Mouse (Mus musculus) forebrain, embryonic 12.5 days (tissue): Measurements from ENCODE around the gene Pbxip1. TPM values are rescaled to one million over a fixed set of nuclear protein-coding genes. Genes with fewer than 3 reads are reported as not detected.

ENCODE experiments used
- ATAC-seq: fragments of 200-750 bp; cut with Nextera tagmentation; 2 replicates; pipeline ENCODE4 v1.8.0; 2017; ENCODE audit warnings: moderate TSS enrichment; ENCODE audit not compliant: low FRiP score
- H3K27ac ChIP-seq: fragments of 300-500 bp; sonication (generic); 2 replicates; pipeline ENCODE4 v1.5.1; 2016; ENCODE audit warnings: mild to moderate bottlenecking
- H3K27me3 ChIP-seq: fragments of 300-500 bp; sonication (generic); 2 replicates; pipeline ENCODE4 v1.6.1; 2016; ENCODE audit warnings: mild to moderate bottlenecking
- H3K36me3 ChIP-seq: fragments of 300-500 bp; sonication (generic); replicated peaks from 2 replicates; pipeline ENCODE4 v1.6.1; 2016; ENCODE audit warnings: mild to moderate bottlenecking
- H3K4me1 ChIP-seq: fragments of 300-500 bp; sonication (generic); 2 replicates; pipeline ENCODE4 v1.6.1; 2016
- H3K4me2 ChIP-seq: fragments of 300-500 bp; sonication (generic); 2 replicates; pipeline ENCODE4 v1.6.1; 2016; ENCODE audit warnings: mild to moderate bottlenecking, moderate library complexity
- H3K4me3 ChIP-seq: fragments of 300-500 bp; sonication (generic); replicated peaks from 2 replicates; pipeline ENCODE4 v1.5.1; 2016; ENCODE audit warnings: mild to moderate bottlenecking
- H3K9ac ChIP-seq: fragments of 300-500 bp; sonication (generic); 2 replicates; pipeline ENCODE4 v1.6.1; 2016; ENCODE audit warnings: mild to moderate bottlenecking
- H3K9me3 ChIP-seq: fragments of 300-500 bp; sonication (generic); 2 replicates; pipeline ENCODE4 v1.6.1; 2016
- WGBS: fragments of 180-500 bp; shearing (Covaris S2); methylation state at CpG from one replicate; pipeline ENCODE4 v1.1.7; 2016; 5-methylcytosine and 5-hydroxymethylcytosine counted together
- polyA plus RNA-seq: library from polyadenylated mRNA; unstranded; fragments of >200 nt; fragmentation: Nextera tagmentation; extraction: Ambion mirVana; gene quantifications from 2 replicates; pipeline ENCODE4 v1.2.1, GENCODE M21; 2016

Pbxip1 gene
- polyA plus RNA-seq, 1 experiment from 2014 or later = 14.4 TPM

DNA sequence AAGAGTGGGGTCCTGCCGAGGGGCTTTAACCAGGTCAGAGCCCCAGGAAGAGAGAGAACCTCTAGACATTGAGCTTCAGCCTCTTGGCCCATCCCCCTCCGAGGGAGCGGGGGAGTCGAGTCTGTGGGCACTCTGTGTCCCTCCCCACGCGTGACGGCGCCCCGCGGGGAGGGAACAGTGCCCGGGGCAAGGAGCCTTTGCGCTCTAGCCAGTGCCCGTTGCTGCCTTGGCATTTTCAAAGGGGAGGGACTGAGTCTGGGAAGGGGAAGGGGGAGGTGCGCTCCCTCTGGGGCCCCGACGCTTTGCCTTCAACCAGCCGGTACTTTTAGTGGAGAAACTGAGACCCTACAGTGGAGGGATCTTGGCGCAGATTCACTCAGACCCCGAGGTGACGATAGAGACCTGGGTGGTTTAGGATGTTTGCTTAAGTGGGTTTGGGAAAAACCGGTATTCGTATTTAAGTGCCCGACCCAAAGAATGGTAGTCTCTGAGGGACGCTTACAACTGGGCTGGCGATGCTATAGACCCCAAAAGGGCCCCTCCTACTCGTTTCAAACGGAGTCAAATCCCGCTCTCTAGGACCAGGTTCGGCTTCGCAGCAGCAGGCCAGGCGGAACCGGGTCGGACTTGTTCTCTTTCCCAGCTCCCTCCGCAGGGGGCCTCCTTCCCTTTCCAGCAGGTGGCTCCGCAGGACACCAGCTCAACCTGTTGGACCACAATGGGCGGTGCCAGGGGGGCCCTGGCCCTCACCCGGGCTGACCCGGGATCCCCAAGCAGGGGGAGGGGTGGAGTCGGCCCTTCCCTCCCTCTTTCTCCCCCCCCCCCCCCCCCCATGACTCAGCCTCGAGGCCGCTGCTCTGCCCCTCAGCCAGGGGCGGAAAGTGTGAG lies 42.3 kb upstream of the Pbxip1 start, which contains the start of gene Zbtb7b:
TSS of gene Zbtb7b (minus strand) at position 771 of the 888 bp plus-strand sequence.
- H3K4me1 ChIP-seq = peaks cover 63% of the 10 kb centered on the region
- H3K4me3 ChIP-seq = peak within 1 kb of the TSS; percentile 50
- H3K27me3 ChIP-seq = peaks cover 50% of the 10 kb centered on the region
- peak within 1 kb of the TSS; percentile 97 for H3K4me2 ChIP-seq
- peak within 1 kb of the TSS; percentile 74 for H3K27ac ChIP-seq
- H3K36me3 ChIP-seq = no peaks in the 10 kb centered on the region
- WGBS = under 1% methylated on average over 37 of the region's 42 CpGs
- peak within 1 kb of the TSS; percentile 61 for H3K9ac ChIP-seq
- H3K9me3 ChIP-seq = no peaks in the 10 kb centered on the region
- ATAC-seq = peak; percentile 52

DNA sequence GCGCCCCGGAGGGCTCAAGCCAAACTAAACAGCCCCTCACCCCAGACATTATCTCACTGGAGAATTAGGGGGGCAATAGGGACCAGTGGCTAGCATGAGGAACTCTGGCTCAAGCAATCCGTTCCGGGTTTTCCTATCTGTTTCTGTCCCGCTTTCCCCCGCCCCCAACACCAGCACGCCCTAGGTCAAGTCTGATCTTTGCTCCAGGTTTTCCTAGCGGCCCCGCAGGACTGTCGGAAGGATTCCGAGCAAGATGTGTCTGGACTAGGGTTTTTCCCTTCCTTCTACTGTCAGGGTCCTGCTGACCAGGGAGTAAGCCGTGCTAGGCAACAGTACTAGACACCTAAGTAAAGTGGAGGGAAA lies 41.6 kb upstream of the Pbxip1 start:
- Histone ChIP-seq H3K9me3 (no peaks in the 10 kb centered on the region), H3K27ac (0 out of 2 replicates have a peak overlapping the region, but pooled peaks have one; percentile 74), H3K9ac (peak overlapping the region; percentile 61), H3K4me3 (peak overlapping the region; percentile 50), H3K4me2 (peak overlapping the region; percentile 97), H3K4me1 (peaks cover 63% of the 10 kb centered on the region), H3K36me3 (0 out of 2 replicates have a peak, but pooled peaks cover 4% of the 10 kb centered on the region), H3K27me3 (peaks cover 44% of the 10 kb centered on the region)
- under 1% methylated on average over 11 of the region's 12 CpGs for WGBS
- ATAC-seq = 0 out of 2 replicates have a peak, but pooled peaks have one; percentile 0

DNA sequence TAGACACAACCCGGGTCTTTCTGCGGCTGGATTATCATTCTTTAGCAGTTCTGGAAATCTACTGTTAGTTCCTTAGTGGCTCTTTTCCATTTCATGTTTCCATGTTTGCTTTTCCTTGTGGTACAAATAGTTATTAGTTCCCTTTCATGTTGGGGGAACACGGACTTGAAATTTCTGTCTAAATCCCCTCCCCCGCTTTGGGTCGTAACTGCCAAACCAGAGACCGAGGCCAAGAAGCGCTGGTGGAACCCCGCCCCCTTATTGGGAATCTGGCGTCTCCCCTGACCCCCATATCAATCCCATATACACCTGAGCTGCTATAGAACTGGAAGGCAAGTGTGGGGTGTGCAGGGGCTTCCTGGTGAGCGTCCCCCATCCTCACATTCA lies 41.1 kb upstream of the Pbxip1 start:
- peak overlapping the region; percentile 50 for H3K4me3 ChIP-seq
- WGBS = 2% methylated on average over 10 of the region's 10 CpGs
- H3K27ac ChIP-seq = no peak overlapping the region
- peaks cover 39% of the 10 kb centered on the region for H3K27me3 ChIP-seq
- ATAC-seq = no peak
- 0 out of 2 replicates have a peak, but pooled peaks cover 4% of the 10 kb centered on the region for H3K36me3 ChIP-seq
- no peaks in the 10 kb centered on the region for H3K9me3 ChIP-seq
- H3K4me2 ChIP-seq = peak overlapping the region; percentile 97
- peak overlapping the region; percentile 61; the same call in 1 of the 2 replicates for H3K9ac ChIP-seq
- peaks cover 60% of the 10 kb centered on the region for H3K4me1 ChIP-seq

DNA sequence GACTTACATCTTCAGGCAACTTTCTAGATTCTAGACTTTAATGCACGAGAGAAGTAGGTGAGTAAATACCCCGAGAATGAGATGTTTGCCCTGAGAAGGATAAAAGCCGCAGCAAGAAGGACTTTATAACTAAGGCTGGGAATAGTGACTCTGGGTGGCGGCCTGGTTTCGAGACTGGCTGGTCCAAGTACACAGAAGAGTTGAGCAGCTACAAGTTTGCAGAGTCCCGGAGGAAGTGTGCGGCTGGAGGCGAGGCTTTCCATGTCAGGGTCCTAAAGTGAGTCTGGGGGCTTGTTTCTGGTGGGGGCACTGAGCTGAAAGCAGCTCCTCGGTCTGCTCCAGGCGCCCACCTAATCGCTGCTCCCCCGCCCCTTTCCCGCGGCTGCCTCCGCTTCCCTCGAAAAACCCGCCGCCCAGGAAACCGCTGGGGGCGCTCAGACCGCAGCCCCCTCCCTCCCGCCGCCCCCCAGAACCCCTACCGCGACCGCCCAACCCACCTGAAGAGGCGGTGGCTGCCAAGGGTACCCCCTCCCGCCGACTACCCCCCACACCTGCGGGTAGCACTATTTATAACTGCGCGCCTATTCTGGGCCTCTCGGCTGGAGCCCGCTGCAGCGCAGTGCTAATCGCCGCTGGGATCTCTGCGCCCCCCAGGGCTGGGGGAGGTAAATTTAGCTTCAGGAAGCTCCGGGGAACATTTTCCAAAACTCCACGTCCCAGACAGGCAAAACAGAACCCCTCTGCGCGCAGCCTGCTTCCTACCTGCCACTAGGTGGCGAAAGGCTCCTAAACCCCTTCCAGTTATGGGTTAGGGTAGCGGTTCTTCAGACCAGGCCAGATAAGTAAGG lies 40.5 kb upstream of the Pbxip1 start:
- H3K36me3 ChIP-seq = 0 out of 2 replicates have a peak, but pooled peaks cover 4% of the 10 kb centered on the region
- under 1% methylated on average over 44 of the region's 44 CpGs for WGBS
- peaks cover 54% of the 10 kb centered on the region for H3K4me1 ChIP-seq
- peak overlapping the region; percentile 97 for H3K4me2 ChIP-seq
- H3K9me3 ChIP-seq = no peaks in the 10 kb centered on the region
- ATAC-seq = no peak
- peak overlapping the region; percentile 50 for H3K4me3 ChIP-seq
- H3K27me3 ChIP-seq = peaks cover 33% of the 10 kb centered on the region
- peak overlapping the region; percentile 61 for H3K9ac ChIP-seq
- no peak overlapping the region for H3K27ac ChIP-seq

DNA sequence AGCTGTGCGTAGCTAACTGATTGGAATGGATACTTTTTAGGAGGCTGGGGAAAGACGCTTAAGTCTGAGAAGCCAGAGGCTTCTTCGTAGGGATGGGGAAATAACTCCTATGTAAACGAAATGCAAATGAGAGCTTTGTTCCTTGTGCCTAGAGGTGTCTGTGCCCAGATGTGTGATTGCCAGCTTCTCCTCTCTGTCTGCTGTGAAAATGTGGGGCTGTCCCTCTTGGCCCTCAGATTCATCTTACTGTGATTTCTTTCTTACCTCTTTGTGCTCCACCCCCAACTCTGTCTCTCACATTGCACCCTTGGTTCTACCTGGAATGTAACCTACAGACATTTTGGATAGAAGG lies 39.9 kb upstream of the Pbxip1 start:
- Histone ChIP-seq H3K4me2 (peak overlapping the region; percentile 97), H3K27me3 (peaks cover 30% of the 10 kb centered on the region), H3K4me1 (peaks cover 49% of the 10 kb centered on the region), H3K9ac (no peak overlapping the region), H3K9me3 (no peaks in the 10 kb centered on the region), H3K36me3 (peaks cover 10% of the 10 kb centered on the region), H3K4me3 (peak overlapping the region; percentile 50), H3K27ac (no peak overlapping the region)
- under 1% methylated on average over 4 of the region's 4 CpGs for WGBS
- ATAC-seq = no peak

DNA sequence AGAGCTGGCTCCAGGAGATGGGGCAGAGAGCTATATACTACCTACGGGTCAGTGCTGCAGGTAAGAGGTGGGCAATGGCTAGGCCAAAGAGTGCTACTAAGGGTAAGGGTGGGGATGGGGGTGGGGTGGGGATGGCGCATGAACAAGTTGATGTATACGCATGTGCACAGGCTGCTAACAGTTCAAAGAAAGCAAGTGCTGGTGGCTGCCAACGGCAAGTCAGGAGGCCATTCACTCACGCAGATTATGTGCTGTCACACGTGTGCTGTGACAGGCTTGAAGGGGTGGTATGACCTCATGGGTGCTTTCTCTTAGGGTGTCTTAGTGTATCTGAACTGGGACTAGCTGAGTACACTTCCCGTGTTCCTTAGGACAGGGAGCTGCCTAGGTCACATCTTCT lies 35.2 kb upstream of the Pbxip1 start:
- H3K27me3 ChIP-seq = no peaks in the 10 kb centered on the region
- ATAC-seq = no peak
- peaks cover 6% of the 10 kb centered on the region for H3K4me1 ChIP-seq
- peaks cover 41% of the 10 kb centered on the region for H3K36me3 ChIP-seq
- no peak overlapping the region for H3K9ac ChIP-seq
- no peak overlapping the region for H3K27ac ChIP-seq
- no peak overlapping the region for H3K4me2 ChIP-seq
- no peak overlapping the region for H3K4me3 ChIP-seq
- no peaks in the 10 kb centered on the region for H3K9me3 ChIP-seq
- WGBS = 86% methylated on average over 7 of the region's 7 CpGs

DNA sequence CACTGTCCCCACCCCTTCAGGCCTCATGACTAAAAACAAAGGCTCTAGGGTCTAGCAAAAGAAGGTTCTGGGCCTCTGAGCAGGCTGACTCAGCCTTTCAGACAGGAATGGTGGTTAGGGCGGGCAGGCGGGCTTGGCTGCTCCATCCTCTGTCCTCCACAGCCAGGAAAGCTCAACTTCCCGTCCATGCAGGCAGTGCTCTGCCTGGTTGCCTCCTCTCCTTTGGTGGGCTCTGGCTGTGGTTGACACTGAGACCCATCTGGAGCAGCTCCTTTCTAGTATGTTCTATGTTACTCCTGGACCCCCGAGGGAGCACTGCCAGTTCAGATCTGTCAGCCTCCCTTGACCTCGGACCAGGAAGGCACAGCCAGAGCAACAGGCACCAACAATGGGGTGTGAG lies 33.8 kb upstream of the Pbxip1 start, which contains the start of gene Lenep:
TSS of gene Lenep (minus strand) at position 101 of the 400 bp plus-strand sequence.
- H3K9ac ChIP-seq = no peak within 1 kb of the TSS
- no peak for ATAC-seq
- no peak within 1 kb of the TSS for H3K4me2 ChIP-seq
- H3K4me3 ChIP-seq = no peak within 1 kb of the TSS
- H3K27ac ChIP-seq = no peak within 1 kb of the TSS
- H3K36me3 ChIP-seq = peaks cover 51% of the 10 kb centered on the region
- 80% methylated on average over 5 of the region's 5 CpGs for WGBS
- no peaks in the 10 kb centered on the region for H3K4me1 ChIP-seq
- H3K27me3 ChIP-seq = no peaks in the 10 kb centered on the region
- no peaks in the 10 kb centered on the region for H3K9me3 ChIP-seq

DNA sequence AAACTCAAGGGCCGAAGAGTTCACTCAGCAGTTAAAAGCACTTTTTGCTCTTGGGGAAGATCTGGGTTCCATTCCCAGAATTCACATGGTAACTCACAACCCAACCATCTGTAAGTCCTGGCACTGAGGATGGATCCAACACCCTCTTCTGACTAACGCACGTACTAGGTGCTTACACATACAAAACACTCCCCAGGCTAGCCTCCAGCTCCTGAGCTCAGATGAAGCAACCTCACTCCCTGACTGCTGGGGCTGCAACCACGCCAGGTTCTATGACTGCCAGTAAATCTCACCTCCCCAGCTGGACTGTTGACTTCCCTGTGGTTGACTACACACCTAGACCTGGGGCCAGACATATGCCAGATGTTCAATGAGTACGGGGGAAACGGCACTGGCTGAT lies 29.6 kb upstream of the Pbxip1 start:
- Histone ChIP-seq H3K9ac (no peak overlapping the region), H3K36me3 (peaks cover 43% of the 10 kb centered on the region), H3K9me3 (no peaks in the 10 kb centered on the region), H3K4me1 (peaks cover 10% of the 10 kb centered on the region), H3K27me3 (no peaks in the 10 kb centered on the region), H3K4me3 (no peak overlapping the region), H3K27ac (no peak overlapping the region), H3K4me2 (no peak overlapping the region)
- WGBS = 95% methylated on average over 6 of the region's 6 CpGs
- no peak for ATAC-seq

DNA sequence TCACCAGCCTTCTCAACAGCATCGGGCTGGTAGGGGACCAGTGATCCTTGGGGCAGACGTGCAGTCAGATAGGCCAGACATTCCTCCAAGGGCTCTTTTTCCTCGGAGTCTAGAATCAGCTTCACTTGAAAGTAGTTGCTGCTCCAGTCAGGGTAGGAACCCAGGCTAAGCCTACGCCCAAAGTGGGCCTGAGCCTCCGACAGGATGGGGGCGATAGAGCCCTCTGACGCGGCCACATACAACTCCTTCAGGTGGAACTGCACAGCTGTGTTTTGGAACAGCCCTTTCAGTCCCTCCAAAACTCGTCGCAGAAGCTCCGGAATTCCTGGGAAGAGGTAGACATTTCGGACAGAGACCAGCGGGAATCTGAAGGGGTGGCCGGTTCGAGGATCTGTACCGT lies 28.1 kb upstream of the Pbxip1 start:
- Histone ChIP-seq H3K4me2 (no peak overlapping the region), H3K4me1 (peaks cover 10% of the 10 kb centered on the region), H3K4me3 (no peak overlapping the region), H3K9ac (no peak overlapping the region), H3K27me3 (no peaks in the 10 kb centered on the region), H3K9me3 (no peaks in the 10 kb centered on the region), H3K27ac (no peak overlapping the region), H3K36me3 (peaks cover 28% of the 10 kb centered on the region)
- ATAC-seq = no peak
- WGBS = 63% methylated on average over 16 of the region's 16 CpGs

DNA sequence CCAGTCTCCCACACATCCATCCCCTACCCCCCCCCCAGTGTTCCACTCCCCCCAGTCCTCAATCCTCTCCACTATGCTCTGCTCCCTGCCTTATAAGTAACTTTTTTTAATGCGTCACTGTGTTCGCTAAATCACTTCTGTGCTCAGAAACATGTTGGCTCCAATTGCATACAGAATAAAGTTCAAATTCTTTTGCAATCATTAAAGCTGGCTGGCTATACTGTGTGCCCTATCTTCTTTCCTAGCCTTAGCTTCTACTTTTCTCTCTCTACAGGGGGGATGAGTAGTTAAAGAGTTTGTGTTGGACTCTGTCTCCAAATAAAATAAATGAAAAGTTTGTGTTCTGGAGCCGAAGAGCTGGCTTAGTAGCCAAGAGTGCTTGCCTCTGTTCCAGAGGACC lies 26.8 kb upstream of the Pbxip1 start:
- ATAC-seq = no peak
- H3K4me1 ChIP-seq = peaks cover 10% of the 10 kb centered on the region
- H3K4me3 ChIP-seq = no peak overlapping the region
- no peak overlapping the region for H3K9ac ChIP-seq
- WGBS = 95% methylated on average over 3 of the region's 3 CpGs
- H3K27me3 ChIP-seq = no peaks in the 10 kb centered on the region
- no peak overlapping the region for H3K4me2 ChIP-seq
- no peak overlapping the region for H3K27ac ChIP-seq
- H3K36me3 ChIP-seq = peaks cover 31% of the 10 kb centered on the region
- no peaks in the 10 kb centered on the region for H3K9me3 ChIP-seq

DNA sequence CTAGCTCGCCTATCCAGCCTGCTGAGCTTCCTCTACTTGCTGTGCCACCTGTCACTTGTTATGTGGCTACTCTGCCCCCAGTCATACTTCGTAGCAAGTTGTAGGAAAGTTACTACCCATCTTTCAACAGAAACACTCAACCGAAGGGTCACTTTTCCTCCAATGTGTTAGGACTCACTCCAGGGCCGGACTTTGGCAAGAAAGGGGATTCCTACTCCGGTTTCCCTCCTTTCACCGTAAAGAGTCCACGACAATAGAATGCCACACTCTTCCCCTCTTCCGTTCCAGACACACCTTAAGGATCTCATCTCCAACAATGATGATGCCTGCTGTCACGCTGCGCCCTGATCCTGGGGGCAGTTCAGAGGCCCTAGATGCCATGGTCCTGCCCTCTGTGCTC lies 25.6 kb upstream of the Pbxip1 start:
- peak overlapping the region; percentile 54 for H3K4me3 ChIP-seq
- 81% methylated on average over 10 of the region's 10 CpGs for WGBS
- H3K9ac ChIP-seq = peak overlapping the region; percentile 64
- no peaks in the 10 kb centered on the region for H3K27me3 ChIP-seq
- ATAC-seq = no peak
- peak overlapping the region; percentile 69 for H3K4me2 ChIP-seq
- peaks cover 10% of the 10 kb centered on the region for H3K4me1 ChIP-seq
- H3K36me3 ChIP-seq = peaks cover 37% of the 10 kb centered on the region
- no peaks in the 10 kb centered on the region for H3K9me3 ChIP-seq
- H3K27ac ChIP-seq = no peak overlapping the region
